Comparison of ENCODE assay signal across 19 mouse cellular contexts in the genomic region with DNA sequence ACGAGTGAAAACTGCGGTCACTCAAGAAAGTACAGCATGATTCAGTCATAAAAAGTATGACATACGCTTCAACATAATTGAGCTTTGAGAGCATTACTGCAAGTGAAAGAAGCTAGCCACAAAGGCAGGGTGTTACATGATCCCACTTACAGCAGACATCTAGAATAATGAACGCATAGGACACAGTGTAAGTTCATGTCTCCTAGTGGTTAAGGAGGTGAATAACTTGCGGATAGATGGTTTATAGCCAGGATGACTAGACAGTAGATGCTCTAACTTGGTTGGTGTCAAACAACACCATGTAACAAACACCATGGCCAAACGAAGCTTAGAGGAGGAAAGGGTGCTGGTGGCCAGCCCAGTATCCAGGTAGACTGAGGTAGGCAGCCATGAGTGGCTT. TPM values are rescaled to one million over a fixed set of nuclear protein-coding genes. Genes with fewer than 3 reads are reported as not detected.
A peak's percentile ranks its signal among the peaks of the same experiment; 100 is the strongest.
DNase-seq lines count a peak whose midpoint lies in the region; ATAC-seq and TF ChIP-seq lines count a peak whose summit lies in the region.
"Had no signal": no experiment of that assay in that cellular context is flagged by ENCODE, and none has a peak within 500 bp of the region (broad histone marks: within the 10 kb centered on the region; RNA-seq: fewer than 3 reads in every experiment).

No protein-coding gene starts in this region.

- H3K4me1 ChIP-seq in forebrain, postnatal 0 days (ENCODE audit: insufficient read depth) = no peaks in the 10 kb centered on the region
- no peaks in the 10 kb centered on the region for H3K4me1 ChIP-seq in forebrain, embryonic 14.5 days (ENCODE audit: control insufficient read depth, insufficient read depth, low read length)
- peaks cover 3% of the 10 kb centered on the region; the same call in 1 of the 2 replicates for H3K4me1 ChIP-seq in liver, postnatal 0 days (ENCODE audit: insufficient read depth)
- H3K4me1 ChIP-seq in liver, embryonic 12.5 days = peaks cover 8% of the 10 kb centered on the region
- peaks cover 1% of the 10 kb centered on the region for H3K4me1 ChIP-seq in ES-Bruce4 (ENCODE audit: control insufficient read depth, insufficient read depth, low read length)

- no peak for TF ChIP-seq EP300 in liver, postnatal 0 days (IDR thresholded peaks at IDR 0.05; ENCODE audit: low read depth)
- TF ChIP-seq EP300 in ES-Bruce4 (IDR thresholded peaks at IDR 0.05; ENCODE audit: insufficient read depth, low read depth, low read length) = no peak

- no peak overlapping the region for H3K9ac ChIP-seq in forebrain, postnatal 0 days
- H3K9ac ChIP-seq in forebrain, embryonic 14.5 days (ENCODE audit: low read length) = no peak overlapping the region
- no peak overlapping the region for H3K9ac ChIP-seq in liver, postnatal 0 days (replicated peaks)
- no peak overlapping the region for H3K9ac ChIP-seq in liver, embryonic 12.5 days
- no peak overlapping the region for H3K9ac ChIP-seq in ES-Bruce4 (ENCODE audit: low read depth, poor library complexity, severe bottlenecking)
- H3K9ac ChIP-seq: heart, embryonic 13.5 days; kidney, embryonic 15.5 days; liver, embryonic 15.5 days had no signal

- no peak overlapping the region for H3K4me2 ChIP-seq in forebrain, postnatal 0 days (ENCODE audit: low read depth)
- no peak overlapping the region for H3K4me2 ChIP-seq in forebrain, embryonic 14.5 days (ENCODE audit: low read length)
- H3K4me2 ChIP-seq in liver, postnatal 0 days (ENCODE audit: low read depth, low read length) = no peak overlapping the region
- H3K4me2 ChIP-seq in liver, embryonic 12.5 days = no peak overlapping the region
- H3K4me2 ChIP-seq: heart, embryonic 13.5 days; kidney, embryonic 15.5 days; liver, embryonic 15.5 days; midbrain, embryonic 11.5 days had no signal

- peaks cover 3% of the 10 kb centered on the region; the same call in 1 of the 2 replicates for H3K27me3 ChIP-seq in forebrain, postnatal 0 days (ENCODE audit: insufficient read depth, low read length)
- no peaks in the 10 kb centered on the region for H3K27me3 ChIP-seq in forebrain, embryonic 14.5 days (replicated peaks; ENCODE audit: control insufficient read depth, insufficient read depth, low read length)
- H3K27me3 ChIP-seq in liver, postnatal 0 days (ENCODE audit: insufficient read depth, low read length) = no peaks in the 10 kb centered on the region
- H3K27me3 ChIP-seq in liver, embryonic 12.5 days (replicated peaks) = peaks cover 10% of the 10 kb centered on the region
- H3K27me3 ChIP-seq in ES-Bruce4 (ENCODE audit: control insufficient read depth, insufficient read depth, low read length, poor library complexity, severe bottlenecking) = no peaks in the 10 kb centered on the region
- H3K27me3 ChIP-seq: kidney, embryonic 15.5 days had no signal

- WGBS in forebrain, postnatal 0 days = 65% methylated on average over 6 of the region's 6 CpGs
- WGBS in forebrain, embryonic 14.5 days = 66% methylated on average over 6 of the region's 6 CpGs
- 57% methylated on average over 6 of the region's 6 CpGs for WGBS in liver, postnatal 0 days (ENCODE audit: insufficient replicate concordance)
- 61% methylated on average over 6 of the region's 6 CpGs for WGBS in liver, embryonic 12.5 days (ENCODE audit: insufficient replicate concordance)

- H3K27ac ChIP-seq in forebrain, postnatal 0 days (ENCODE audit: low read depth, low read length) = no peak overlapping the region
- H3K27ac ChIP-seq in forebrain, embryonic 14.5 days (ENCODE audit: low read depth, low read length) = no peak overlapping the region
- no peak overlapping the region for H3K27ac ChIP-seq in liver, postnatal 0 days (ENCODE audit: low read depth)
- no peak overlapping the region for H3K27ac ChIP-seq in liver, embryonic 12.5 days
- H3K27ac ChIP-seq in ES-Bruce4 (ENCODE audit: insufficient read depth, low read length) = 0 out of 2 replicates have a peak overlapping the region, but pooled peaks have one; percentile 52
- H3K27ac ChIP-seq: heart, embryonic 13.5 days; kidney, embryonic 15.5 days; liver, embryonic 15.5 days had no signal

- no peaks in the 10 kb centered on the region for H3K36me3 ChIP-seq in forebrain, postnatal 0 days (ENCODE audit: insufficient read depth)
- no peaks in the 10 kb centered on the region for H3K36me3 ChIP-seq in forebrain, embryonic 14.5 days (ENCODE audit: control insufficient read depth, insufficient read depth, low read length)
- no peaks in the 10 kb centered on the region for H3K36me3 ChIP-seq in liver, postnatal 0 days (replicated peaks; ENCODE audit: insufficient read depth, low read length)
- H3K36me3 ChIP-seq in liver, embryonic 12.5 days = no peaks in the 10 kb centered on the region
- H3K36me3 ChIP-seq in ES-Bruce4 (ENCODE audit: control insufficient read depth, insufficient read depth, low read length, poor library complexity, severe bottlenecking) = no peaks in the 10 kb centered on the region
- H3K36me3 ChIP-seq: heart, embryonic 13.5 days; kidney, embryonic 15.5 days; liver, embryonic 15.5 days had no signal

- no peak for DNase-seq in forebrain, postnatal 0 days
- no peak for DNase-seq in forebrain, embryonic 14.5 days (ENCODE audit: low spot score)
- no peak for DNase-seq in liver, postnatal 0 days
- no peak for DNase-seq in adipocyte (ENCODE audit: low spot score)
- no peak for DNase-seq in neural tube, embryonic 10.5 days (ENCODE audit: extremely low spot score, low spot score)
- DNase-seq: cerebellum, adult 9-11 months; gastrocnemius, postnatal 36 days; lung, postnatal 4 days; right cerebral cortex, adult 18-20 months; thymus, adult 2 months had no signal

- no peak overlapping the region for H3K4me3 ChIP-seq in forebrain, postnatal 0 days (ENCODE audit: low read depth, low read length)
- H3K4me3 ChIP-seq in forebrain, embryonic 14.5 days (ENCODE audit: low read depth, low read length) = no peak overlapping the region
- H3K4me3 ChIP-seq in liver, postnatal 0 days (ENCODE audit: low read depth, low read length) = no peak overlapping the region
- no peak overlapping the region for H3K4me3 ChIP-seq in liver, embryonic 12.5 days
- H3K4me3 ChIP-seq in ES-Bruce4 (ENCODE audit: low read depth, low read length) = no peak overlapping the region
- H3K4me3 ChIP-seq: heart, embryonic 13.5 days; kidney, embryonic 15.5 days; liver, embryonic 15.5 days; myocyte had no signal

- no peaks in the 10 kb centered on the region for H3K9me3 ChIP-seq in forebrain, postnatal 0 days (ENCODE audit: low read length)
- no peaks in the 10 kb centered on the region for H3K9me3 ChIP-seq in forebrain, embryonic 14.5 days (replicated peaks; ENCODE audit: control insufficient read depth, low read length)
- H3K9me3 ChIP-seq in liver, postnatal 0 days (ENCODE audit: low read length) = no peaks in the 10 kb centered on the region
- no peaks in the 10 kb centered on the region for H3K9me3 ChIP-seq in liver, embryonic 12.5 days (replicated peaks)
- H3K9me3 ChIP-seq in ES-Bruce4 (replicated peaks; ENCODE audit: control insufficient read depth, insufficient read depth, low read length, poor library complexity, severe bottlenecking) = no peaks in the 10 kb centered on the region
- H3K9me3 ChIP-seq: heart, embryonic 13.5 days; kidney, embryonic 15.5 days; liver, embryonic 15.5 days had no signal

- no peak for ATAC-seq in forebrain, postnatal 0 days
- no peak for ATAC-seq in forebrain, embryonic 14.5 days
- ATAC-seq in liver, postnatal 0 days = no peak
- no peak for ATAC-seq in liver, embryonic 12.5 days
- ATAC-seq in granulocyte monocyte progenitor cell, adult 5-6 weeks (replicated peaks; ENCODE audit: poor library complexity, severe bottlenecking) = peak; percentile 29; the same call in 1 of the 2 replicates
- ATAC-seq: inflammation-experienced regulatory T-cells, adult 6 months had no signal

- TF ChIP-seq POLR2A in ES-Bruce4 (IDR thresholded peaks at IDR 0.05; ENCODE audit: insufficient read depth, low read length) = no peak

- 0 out of 2 replicates have a peak, but pooled peaks have one; percentile 39 for TF ChIP-seq CTCF in forebrain, postnatal 0 days (IDR thresholded peaks at IDR 0.05; ENCODE audit: low read depth)
- TF ChIP-seq CTCF in liver, postnatal 0 days (IDR thresholded peaks at IDR 0.05; ENCODE audit: low read depth) = peak; percentile 28
- no peak for TF ChIP-seq CTCF in ES-Bruce4 (IDR thresholded peaks at IDR 0.05; ENCODE audit: low read depth, low read length)

RNA-seq across cellular contexts. Expression of a gene that starts 4.6 kb away (rescaled TPM):
- total RNA-seq in forebrain, postnatal 0 days (2014; rRNA removed) = 54.5 and 60.5 TPM in 2 replicates
- 35.0 and 49.3 TPM in 2 replicates for polyA plus RNA-seq in forebrain, postnatal 0 days (2015; fragmentation: Nextera tagmentation; extraction: Ambion mirVana)
- polyA plus RNA-seq in forebrain, embryonic 14.5 days (2014; fragmentation: Nextera tagmentation; extraction: Ambion mirVana) = 90.3 and 93.9 TPM in 2 replicates
- 27.8 and 28.1 TPM in 2 replicates for polyA plus RNA-seq in liver, postnatal 0 days (2015; fragmentation: Nextera tagmentation; extraction: Ambion mirVana)
- polyA plus RNA-seq in liver, embryonic 12.5 days (2016; fragmentation: Nextera tagmentation; extraction: Ambion mirVana) = 35.3 and 39.9 TPM in 2 replicates
- polyA plus RNA-seq in ES-Bruce4 (2011; ENCODE audit: insufficient read depth, insufficient read length, low read depth, missing spikeins) = 69.3 and 70.5 TPM in 2 replicates
- 30.4 and 43.7 TPM in 2 replicates for total RNA-seq in granulocyte monocyte progenitor cell, adult 5-6 weeks (2014; fragmentation: Nextera tagmentation)
- 40.0 and 47.6 TPM in 2 replicates for total RNA-seq in granulocyte monocyte progenitor cell, adult 5-6 weeks (2017)

RNA-seq across cellular contexts. Expression of a gene that starts 5.9 kb away (rescaled TPM):
- 224 and 233 TPM in 2 replicates for total RNA-seq in forebrain, postnatal 0 days (2014; rRNA removed)
- polyA plus RNA-seq in forebrain, postnatal 0 days (2015; fragmentation: Nextera tagmentation; extraction: Ambion mirVana) = 278 and 284 TPM in 2 replicates
- 84.4 and 107 TPM in 2 replicates for polyA plus RNA-seq in forebrain, embryonic 14.5 days (2014; fragmentation: Nextera tagmentation; extraction: Ambion mirVana)
- 29.0 and 30.2 TPM in 2 replicates for polyA plus RNA-seq in liver, postnatal 0 days (2015; fragmentation: Nextera tagmentation; extraction: Ambion mirVana)
- 51.2 and 52.6 TPM in 2 replicates for polyA plus RNA-seq in liver, embryonic 12.5 days (2016; fragmentation: Nextera tagmentation; extraction: Ambion mirVana)
- 27.5 and 30.2 TPM in 2 replicates for polyA plus RNA-seq in ES-Bruce4 (2011; ENCODE audit: insufficient read depth, insufficient read length, low read depth, missing spikeins)
- 4.5 and 6.6 TPM in 2 replicates for total RNA-seq in granulocyte monocyte progenitor cell, adult 5-6 weeks (2014; fragmentation: Nextera tagmentation)
- total RNA-seq in granulocyte monocyte progenitor cell, adult 5-6 weeks (2017) = 7.8 and 12.3 TPM in 2 replicates

RNA-seq across cellular contexts. Expression of a gene that starts 27.0 kb away (rescaled TPM):
- total RNA-seq in forebrain, postnatal 0 days (2014; rRNA removed) = 110 and 148 TPM in 2 replicates
- 326 and 343 TPM in 2 replicates for polyA plus RNA-seq in forebrain, postnatal 0 days (2015; fragmentation: Nextera tagmentation; extraction: Ambion mirVana)
- polyA plus RNA-seq in forebrain, embryonic 14.5 days (2014; fragmentation: Nextera tagmentation; extraction: Ambion mirVana) = 213 and 245 TPM in 2 replicates
- 169 and 176 TPM in 2 replicates for polyA plus RNA-seq in liver, postnatal 0 days (2015; fragmentation: Nextera tagmentation; extraction: Ambion mirVana)
- polyA plus RNA-seq in liver, embryonic 12.5 days (2016; fragmentation: Nextera tagmentation; extraction: Ambion mirVana) = 127 and 135 TPM in 2 replicates
- 104 and 116 TPM in 2 replicates for polyA plus RNA-seq in ES-Bruce4 (2011; ENCODE audit: insufficient read depth, insufficient read length, low read depth, missing spikeins)
- 111 and 118 TPM in 2 replicates for total RNA-seq in granulocyte monocyte progenitor cell, adult 5-6 weeks (2014; fragmentation: Nextera tagmentation)
- total RNA-seq in granulocyte monocyte progenitor cell, adult 5-6 weeks (2017) = 36.5 and 67.4 TPM in 2 replicates

RNA-seq across cellular contexts. Expression of a gene that starts 27.1 kb away (rescaled TPM):
- 37.5 and 44.6 TPM in 2 replicates for total RNA-seq in forebrain, postnatal 0 days (2014; rRNA removed)
- 58.0 and 64.6 TPM in 2 replicates for polyA plus RNA-seq in forebrain, postnatal 0 days (2015; fragmentation: Nextera tagmentation; extraction: Ambion mirVana)
- polyA plus RNA-seq in forebrain, embryonic 14.5 days (2014; fragmentation: Nextera tagmentation; extraction: Ambion mirVana) = 31.4 and 38.8 TPM in 2 replicates
- polyA plus RNA-seq in liver, postnatal 0 days (2015; fragmentation: Nextera tagmentation; extraction: Ambion mirVana) = 41.1 and 42.3 TPM in 2 replicates
- 82.4 and 85.5 TPM in 2 replicates for polyA plus RNA-seq in liver, embryonic 12.5 days (2016; fragmentation: Nextera tagmentation; extraction: Ambion mirVana)
- polyA plus RNA-seq in ES-Bruce4 (2011; ENCODE audit: insufficient read depth, insufficient read length, low read depth, missing spikeins) = 61.8 and 65.5 TPM in 2 replicates
- 90.9 and 122 TPM in 2 replicates for total RNA-seq in granulocyte monocyte progenitor cell, adult 5-6 weeks (2014; fragmentation: Nextera tagmentation)
- total RNA-seq in granulocyte monocyte progenitor cell, adult 5-6 weeks (2017) = 101 and 118 TPM in 2 replicates

RNA-seq across cellular contexts. Expression of a gene that starts 42.2 kb away (rescaled TPM):
- 123 and 163 TPM in 2 replicates for total RNA-seq in forebrain, postnatal 0 days (2014; rRNA removed)
- 58.3 and 69.5 TPM in 2 replicates for polyA plus RNA-seq in forebrain, postnatal 0 days (2015; fragmentation: Nextera tagmentation; extraction: Ambion mirVana)
- polyA plus RNA-seq in forebrain, embryonic 14.5 days (2014; fragmentation: Nextera tagmentation; extraction: Ambion mirVana) = 57.4 and 72.5 TPM in 2 replicates
- 7.0 and 7.1 TPM in 2 replicates for polyA plus RNA-seq in liver, postnatal 0 days (2015; fragmentation: Nextera tagmentation; extraction: Ambion mirVana)
- polyA plus RNA-seq in liver, embryonic 12.5 days (2016; fragmentation: Nextera tagmentation; extraction: Ambion mirVana) = 10.7 and 10.9 TPM in 2 replicates
- 10.3 and 11.1 TPM in 2 replicates for polyA plus RNA-seq in ES-Bruce4 (2011; ENCODE audit: insufficient read depth, insufficient read length, low read depth, missing spikeins)
- 17.4 and 24.0 TPM in 2 replicates for total RNA-seq in granulocyte monocyte progenitor cell, adult 5-6 weeks (2014; fragmentation: Nextera tagmentation)
- 12.1 and 15.0 TPM in 2 replicates for total RNA-seq in granulocyte monocyte progenitor cell, adult 5-6 weeks (2017)
